Mouse (Mus musculus) cerebellum, adult 2 months (tissue): ENCODE data around the gene Tmc1. TPM values are rescaled to one million over a fixed set of nuclear protein-coding genes. Genes with fewer than 3 reads are reported as not detected.

Experiments used
- DNase-seq, 2 experiments: peaks; one replicate each; pipeline ENCODE4 v3.0.0; 2021
- H3K27ac ChIP-seq: fragments of 200-500 bp; 2 replicates; pipeline ENCODE4 v1.5.1; 2012; ENCODE audit warnings: low read length, control low read depth, inconsistent platforms; ENCODE audit not compliant: insufficient read depth
- H3K27me3 ChIP-seq: fragments of 200-500 bp; 2 replicates; pipeline ENCODE4 v1.6.1; 2012; ENCODE audit warnings: inconsistent platforms, mild to moderate bottlenecking, low read length, moderate library complexity; ENCODE audit not compliant: control insufficient read depth, insufficient read depth
- H3K4me1 ChIP-seq: fragments of 200-500 bp; 2 replicates; pipeline ENCODE4 v1.6.1; 2011; ENCODE audit warnings: low read length; ENCODE audit not compliant: control insufficient read depth, insufficient read depth
- H3K4me3 ChIP-seq: fragments of 200-500 bp; replicated peaks from 2 replicates; pipeline ENCODE3; 2011; ENCODE audit warnings: mild to moderate bottlenecking, low read depth, low read length, control low read depth; ENCODE audit not compliant: insufficient read depth
- CTCF ChIP-seq: fragments of 200-500 bp; IDR thresholded peaks from 2 replicates; pipeline ENCODE4 v1.5.1; 2011; ENCODE audit warnings: low read depth, mild to moderate bottlenecking, control low read depth, low read length, moderate library complexity, borderline replicate concordance; ENCODE audit not compliant: insufficient read depth
- POLR2A ChIP-seq: fragments of 200-500 bp; IDR thresholded peaks from 2 replicates; pipeline ENCODE4 v1.6.1; 2011; ENCODE audit warnings: low read length, control low read depth, borderline replicate concordance; ENCODE audit not compliant: insufficient read depth
- WGBS: fragments of 180-500 bp; shearing (Covaris S2); methylation state at CpG from one replicate; pipeline ENCODE4 v1.1.7; 2018; 5-methylcytosine and 5-hydroxymethylcytosine counted together
- polyA plus RNA-seq: library from polyadenylated mRNA; depleted of rRNA; stranded (reverse); fragments of >200 nt; gene quantifications from 2 replicates; pipeline ENCODE4 v1.2.3, GENCODE M21; 2012; rRNA removed

The Tmc1 gene
- polyA plus RNA-seq: 0.08 and 0.11 TPM in 2 replicates

- TF ChIP-seq POLR2A (no peak), CTCF (no peak)
- Histone ChIP-seq H3K4me1 (no peaks in the 10 kb centered on the region), H3K27me3 (no peaks in the 10 kb centered on the region), H3K4me3 (no peak within 1 kb of the TSS), H3K27ac (no peak within 1 kb of the TSS)
- DNase-seq: no peak
- 91% methylated on average over 6 of the region's 6 CpGs for WGBS
These were observed at the start of gene Tmc1 for GRCm38 (mm10) chr19:20953874-20954273. Tmc1 (minus strand) TSS chr19:20954202.

GRCm38 (mm10) chr19:21001552-21001951 is 47.5 kb upstream of the Tmc1 start:
- H3K27me3 ChIP-seq: no peaks in the 10 kb centered on the region
- H3K27ac ChIP-seq: no peak overlapping the region
- TF ChIP-seq POLR2A: no peak
- TF ChIP-seq CTCF: no peak
- H3K4me3 ChIP-seq: no peak overlapping the region
- H3K4me1 ChIP-seq: no peaks in the 10 kb centered on the region
- peak in 1 of 2 experiments; percentile 5 for DNase-seq

GRCm38 (mm10) chr19:20979244-20979643 is 25.2 kb upstream of the Tmc1 start:
- TF ChIP-seq CTCF (no peak), POLR2A (no peak)
- Histone ChIP-seq H3K4me3 (no peak overlapping the region), H3K4me1 (no peaks in the 10 kb centered on the region), H3K27ac (no peak overlapping the region), H3K27me3 (no peaks in the 10 kb centered on the region)
- WGBS: 96% methylated on average over 2 of the region's 2 CpGs
- no peak for DNase-seq

GRCm38 (mm10) chr19:20978148-20978547 is 24.1 kb upstream of the Tmc1 start:
- Histone ChIP-seq H3K27ac (no peak overlapping the region), H3K27me3 (no peaks in the 10 kb centered on the region), H3K4me1 (no peaks in the 10 kb centered on the region), H3K4me3 (no peak overlapping the region)
- no peak for DNase-seq
- TF ChIP-seq CTCF (no peak), POLR2A (no peak)
- WGBS: 19% methylated on average over 1 of the region's 1 CpGs

GRCm38 (mm10) chr19:20971926-20972325 is 17.9 kb upstream of the Tmc1 start:
- TF ChIP-seq POLR2A (no peak), CTCF (no peak)
- no peaks in the 10 kb centered on the region for H3K27me3 ChIP-seq
- H3K4me3 ChIP-seq: no peak overlapping the region
- DNase-seq: no peak
- H3K4me1 ChIP-seq: no peaks in the 10 kb centered on the region
- H3K27ac ChIP-seq: no peak overlapping the region
- 100% methylated on average over 1 of the region's 1 CpGs for WGBS

GRCm38 (mm10) chr19:20954815-20955214 is 813 bp upstream of the Tmc1 start:
- DNase-seq: peak; percentile 8 to 32
- 11% methylated on average over 5 of the region's 5 CpGs for WGBS
- H3K4me1 ChIP-seq: no peaks in the 10 kb centered on the region
- no peak overlapping the region for H3K4me3 ChIP-seq
- no peak for TF ChIP-seq CTCF
- no peak for TF ChIP-seq POLR2A
- H3K27ac ChIP-seq: no peak overlapping the region
- H3K27me3 ChIP-seq: no peaks in the 10 kb centered on the region

GRCm38 (mm10) chr19:20944446-20944845 is 9.6 kb downstream of the Tmc1 start:
- Histone ChIP-seq H3K4me3 (no peak overlapping the region), H3K27me3 (no peaks in the 10 kb centered on the region), H3K27ac (no peak overlapping the region), H3K4me1 (no peaks in the 10 kb centered on the region)
- no peak for DNase-seq
- no peak for TF ChIP-seq CTCF
- TF ChIP-seq POLR2A: no peak
- 76% methylated on average over 4 of the region's 4 CpGs for WGBS

GRCm38 (mm10) chr19:20924282-20924681 is 29.7 kb downstream of the Tmc1 start:
- DNase-seq: no peak
- TF ChIP-seq POLR2A (no peak), CTCF (no peak)
- WGBS: 59% methylated on average over 7 of the region's 7 CpGs
- Histone ChIP-seq H3K27me3 (no peaks in the 10 kb centered on the region), H3K4me1 (no peaks in the 10 kb centered on the region), H3K27ac (no peak overlapping the region), H3K4me3 (no peak overlapping the region)
